Mouse (Mus musculus): ENCODE results near the gene Fam53b. TPM values are rescaled to one million over a fixed set of nuclear protein-coding genes. Genes with fewer than 3 reads are reported as not detected.

The Fam53b gene
- total RNA-seq, 2 experiments from 2014 or later: 71.7 to 73.5 TPM

DNA sequence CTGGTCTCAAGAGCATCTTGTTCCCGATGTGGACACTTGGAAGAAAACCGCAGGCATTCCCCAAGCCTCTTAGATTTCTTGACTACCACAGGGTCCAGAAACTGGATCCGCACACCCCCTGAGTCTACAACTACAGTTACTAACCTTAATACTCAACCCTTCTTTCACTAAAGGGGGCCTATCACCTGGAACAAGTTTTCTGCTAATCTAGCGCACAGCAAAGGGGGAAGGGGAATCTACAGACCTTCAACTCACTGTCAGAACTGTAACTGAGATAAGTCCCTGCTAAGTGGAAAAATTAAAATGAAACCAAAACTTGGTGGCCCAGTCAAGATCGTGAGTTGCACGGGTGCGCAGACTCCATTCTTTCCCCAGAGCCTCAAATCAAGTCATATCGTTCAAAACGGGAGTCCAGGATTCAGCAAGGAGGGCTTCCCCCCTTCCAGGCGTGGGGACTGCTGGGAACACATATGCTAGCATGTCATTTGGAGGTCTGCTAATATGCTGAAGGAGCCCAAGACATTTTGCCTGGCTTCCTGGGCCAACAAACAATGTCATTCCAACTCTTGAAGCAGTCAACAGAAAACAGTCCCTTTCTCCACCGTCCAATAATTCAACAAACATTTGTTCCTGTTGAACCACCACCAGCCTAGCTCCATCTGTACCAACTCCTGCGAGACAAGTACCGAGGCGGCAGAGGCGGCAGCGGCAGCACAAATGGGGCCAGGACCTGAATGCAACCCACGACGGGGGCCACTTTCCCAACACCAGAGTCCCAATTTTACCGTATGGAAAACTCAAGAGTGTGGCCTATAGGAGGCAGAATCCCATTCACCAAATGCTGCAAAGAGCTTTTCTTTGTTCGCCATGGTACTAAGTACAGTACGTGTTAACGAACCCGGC, 1.7 kb downstream of the Fam53b start:
- peak in 1 of 2 experiments; percentile 64 for DNase-seq (ENCODE audit: low spot score in 2 of 2)

DNA sequence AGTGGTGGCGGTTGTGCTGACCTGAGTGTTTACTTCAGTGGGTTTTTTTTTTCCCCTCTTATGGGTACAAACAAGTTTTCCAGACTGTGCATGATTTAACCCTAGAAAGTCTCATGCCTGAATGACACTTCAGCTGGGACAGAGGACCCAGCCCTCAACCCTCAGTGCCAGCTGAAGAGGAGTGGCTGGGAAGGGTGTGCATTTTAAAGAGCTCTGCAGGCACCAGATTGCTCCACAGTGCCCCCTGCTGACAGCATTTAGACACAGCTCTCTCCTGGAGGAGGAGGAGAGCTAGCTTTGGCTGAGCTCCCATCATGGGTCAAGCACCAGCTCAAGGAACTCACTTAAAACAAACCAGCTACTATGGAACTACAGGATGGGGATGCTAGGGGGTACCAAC, 2.8 kb downstream of the Fam53b start:
- DNase-seq (ENCODE audit: low spot score in 2 of 2): peak; percentile 93 to 98

GRCm38 (mm10) chr7:132810368-132810767, 3.3 kb downstream of the Fam53b start:
- peak; percentile 61 to 72 for DNase-seq (ENCODE audit: low spot score in 2 of 2)

DNA sequence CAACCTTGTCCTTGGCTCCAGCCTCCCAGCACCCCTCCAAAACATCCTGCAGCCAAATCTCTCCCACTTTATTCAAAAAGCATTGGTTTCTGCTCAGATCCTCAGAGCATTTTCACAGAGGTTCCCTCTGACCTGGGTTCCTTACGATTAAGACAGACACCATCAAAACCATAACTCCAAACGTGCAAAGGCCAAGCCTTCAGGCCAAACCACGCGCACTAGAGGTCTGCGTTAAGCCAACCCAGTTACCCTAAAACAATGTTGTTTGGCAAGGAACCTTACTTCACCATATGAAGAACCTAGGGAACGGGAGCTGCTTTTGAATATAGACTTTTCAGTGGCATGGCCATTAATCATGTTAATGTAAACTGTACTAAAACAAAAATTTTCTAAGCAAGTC, 4.0 kb downstream of the Fam53b start:
- no peak for DNase-seq (ENCODE audit: low spot score in 2 of 2)

- DNase-seq (ENCODE audit: low spot score in 2 of 2): no peak
Measured at GRCm38 (mm10) chr7:132808841-132809682, 4.6 kb downstream of the Fam53b start.

- no peak for DNase-seq (ENCODE audit: low spot score in 2 of 2)
Measured at GRCm38 (mm10) chr7:132808051-132808796, 5.5 kb downstream of the Fam53b start.

DNA sequence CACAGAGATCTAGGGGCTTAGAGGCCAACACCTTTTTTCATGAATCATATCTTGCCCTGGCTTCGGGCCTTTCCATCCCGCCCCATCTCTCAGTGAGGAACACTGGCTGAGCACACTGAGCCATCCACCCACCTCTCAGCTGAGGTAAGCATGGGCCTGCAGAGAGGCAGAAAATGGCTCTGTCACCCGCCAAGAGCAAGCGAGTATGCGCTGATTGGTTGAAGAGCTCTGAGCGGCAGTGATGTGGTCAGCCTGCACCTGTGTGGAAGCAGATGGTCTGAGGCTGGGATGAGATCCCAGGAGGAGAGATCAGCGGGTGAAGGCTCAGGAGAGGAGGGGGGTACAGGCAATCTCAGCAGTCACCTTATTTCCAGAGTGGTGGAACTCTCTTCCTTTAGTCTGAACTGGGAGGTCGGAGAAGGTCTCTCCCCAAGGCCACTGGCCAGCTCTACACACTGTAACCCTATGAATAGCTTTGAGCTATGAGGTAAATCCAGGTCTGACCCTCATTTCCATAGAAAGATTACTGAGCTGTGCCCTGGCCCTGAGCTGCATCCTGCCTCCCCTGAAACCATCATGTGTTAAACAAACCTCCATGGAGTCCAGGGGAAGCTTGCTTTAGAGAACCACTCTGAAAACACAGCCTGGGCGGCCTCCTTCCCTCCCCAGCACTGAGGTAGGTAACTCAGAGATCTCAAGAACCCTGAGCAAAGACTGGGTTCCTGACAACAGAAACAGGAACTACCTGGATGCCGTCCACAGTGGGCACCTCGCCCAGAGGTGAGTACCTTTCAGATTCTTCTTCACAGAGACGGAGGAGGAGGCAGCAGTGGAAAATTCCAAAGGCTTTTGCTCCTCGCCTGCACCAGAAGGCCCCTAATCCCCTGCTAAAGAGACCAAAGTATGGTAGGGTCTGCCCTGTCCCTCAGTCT, 6.5 kb downstream of the Fam53b start:
- DNase-seq (ENCODE audit: low spot score in 2 of 2): peak; percentile 60 to 72

DNA sequence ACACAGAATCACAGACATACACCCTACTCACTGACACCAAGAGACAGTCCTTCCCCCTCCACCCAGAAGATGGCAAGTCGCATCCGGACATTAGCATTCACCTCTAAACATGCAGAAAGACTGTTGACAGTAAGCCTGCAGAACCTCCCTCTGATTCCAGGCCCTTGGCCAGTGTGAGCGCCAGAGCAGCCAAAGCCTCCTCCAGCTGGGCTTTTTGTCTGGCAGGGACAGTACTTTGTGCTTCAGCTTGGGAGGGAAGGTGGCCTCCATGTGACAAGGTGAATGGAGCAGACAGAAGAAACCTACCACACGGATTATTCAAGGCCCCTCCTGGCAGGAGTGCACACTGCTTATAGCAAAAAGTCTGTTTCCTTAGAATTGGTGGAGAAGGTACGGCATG, 7.4 kb downstream of the Fam53b start:
- no peak for DNase-seq (ENCODE audit: low spot score in 2 of 2)

DNA sequence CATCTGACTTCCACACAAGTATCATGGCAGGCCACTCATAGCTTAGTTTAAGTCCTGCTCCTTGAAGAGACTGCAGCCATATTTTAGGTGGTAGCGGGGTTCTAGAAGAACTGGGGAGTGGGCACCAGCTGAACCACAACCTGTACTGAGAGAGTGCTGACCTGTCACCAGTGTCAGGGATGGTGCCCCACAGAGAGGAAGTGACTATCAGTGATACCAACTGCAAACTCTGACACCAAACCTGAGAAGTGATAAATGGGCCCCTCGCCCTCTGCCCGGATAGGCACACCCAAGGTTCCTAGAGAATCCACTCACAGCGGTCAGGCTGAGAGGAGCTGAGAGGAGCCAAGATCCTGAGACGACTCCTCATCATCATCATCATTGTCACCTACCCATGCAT, 8.7 kb downstream of the Fam53b start:
- no peak for DNase-seq (ENCODE audit: low spot score in 2 of 2)

GRCm38 (mm10) chr7:132804461-132804860, 9.2 kb downstream of the Fam53b start:
- DNase-seq (ENCODE audit: low spot score in 2 of 2): no peak

DNA sequence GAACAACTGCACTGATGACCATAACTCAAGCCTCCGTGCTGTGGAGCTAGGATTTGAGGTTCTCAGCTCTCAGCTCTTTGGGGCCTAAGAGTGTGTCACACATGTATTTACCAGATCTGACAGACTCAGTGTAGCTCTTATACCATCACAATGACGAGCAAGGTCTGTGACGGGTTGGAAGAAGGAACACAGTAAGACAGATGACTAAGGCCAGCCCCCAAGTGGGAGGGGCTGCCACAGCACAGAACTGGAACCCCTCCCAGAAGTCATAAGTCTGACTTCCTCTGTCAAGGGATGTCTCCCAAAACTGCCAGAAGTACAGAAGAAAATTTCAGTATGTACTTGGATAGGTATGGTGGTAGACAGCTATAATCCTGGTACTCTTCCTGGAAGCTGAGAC, 9.7 kb downstream of the Fam53b start:
- no peak for DNase-seq (ENCODE audit: low spot score in 2 of 2)

DNA sequence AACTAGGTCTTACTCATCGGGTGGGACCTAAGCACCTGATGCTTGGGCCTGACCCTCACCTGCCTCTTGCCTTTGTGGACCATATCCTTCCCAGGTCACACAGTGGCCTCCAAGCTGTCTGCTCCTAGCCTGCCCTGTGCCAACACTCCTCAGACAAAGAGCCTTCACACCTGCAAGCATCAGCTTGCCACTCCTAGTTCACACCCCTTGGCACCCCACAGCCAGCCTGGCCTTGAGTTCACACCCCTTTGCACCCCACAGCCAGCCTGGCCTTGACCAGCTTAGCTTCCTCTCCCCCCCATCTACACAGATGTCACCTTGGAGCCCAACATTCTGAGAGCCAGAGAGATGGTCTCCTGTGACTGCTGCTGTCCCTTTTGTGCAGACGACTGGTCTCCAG, 10.3 kb downstream of the Fam53b start:
- no peak for DNase-seq (ENCODE audit: low spot score in 2 of 2)

DNA sequence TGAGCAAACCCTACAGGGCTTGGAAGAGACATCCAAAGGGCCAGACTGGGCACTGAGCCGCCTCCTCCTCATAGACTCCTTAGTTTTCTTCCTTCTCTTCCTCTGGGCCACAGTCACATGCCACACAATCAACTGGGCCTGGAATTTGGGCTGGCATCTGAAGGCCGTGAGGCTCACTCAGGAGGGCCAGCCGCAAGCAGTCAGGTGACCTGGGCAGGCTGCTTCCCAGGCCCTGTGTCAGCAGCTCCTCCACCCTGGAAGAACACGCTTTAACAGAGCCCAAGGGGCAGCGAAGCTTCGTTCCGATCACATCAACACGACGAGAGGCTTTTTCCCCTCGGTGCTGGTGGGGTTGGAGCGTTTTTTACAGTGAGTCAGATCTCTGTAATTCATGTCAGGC, 11.0 kb downstream of the Fam53b start:
- no peak for DNase-seq (ENCODE audit: low spot score in 2 of 2)

DNA sequence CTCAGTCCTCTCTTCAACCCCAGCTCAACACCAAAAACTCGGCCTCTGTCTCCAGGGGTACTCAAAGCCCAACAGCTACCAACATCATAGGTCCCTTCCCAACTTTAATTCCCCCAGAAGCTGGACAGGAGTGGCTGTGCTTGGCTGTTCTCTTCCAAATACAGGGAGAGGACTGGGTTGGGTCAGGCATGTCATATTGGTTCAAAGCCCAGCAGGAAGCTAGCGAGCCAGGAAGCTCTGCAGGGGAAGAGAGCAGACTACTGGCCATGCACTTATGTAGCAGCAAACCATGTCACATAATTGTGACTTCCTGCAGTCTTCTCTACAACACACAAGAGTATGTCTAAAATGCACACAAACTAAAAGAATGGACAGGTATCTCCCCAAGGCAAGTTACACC, 11.6 kb downstream of the Fam53b start:
- no peak for DNase-seq (ENCODE audit: low spot score in 2 of 2)

- no peak for DNase-seq (ENCODE audit: low spot score in 2 of 2)
Measured at GRCm38 (mm10) chr7:132801509-132801908, 12.2 kb downstream of the Fam53b start.

DNA sequence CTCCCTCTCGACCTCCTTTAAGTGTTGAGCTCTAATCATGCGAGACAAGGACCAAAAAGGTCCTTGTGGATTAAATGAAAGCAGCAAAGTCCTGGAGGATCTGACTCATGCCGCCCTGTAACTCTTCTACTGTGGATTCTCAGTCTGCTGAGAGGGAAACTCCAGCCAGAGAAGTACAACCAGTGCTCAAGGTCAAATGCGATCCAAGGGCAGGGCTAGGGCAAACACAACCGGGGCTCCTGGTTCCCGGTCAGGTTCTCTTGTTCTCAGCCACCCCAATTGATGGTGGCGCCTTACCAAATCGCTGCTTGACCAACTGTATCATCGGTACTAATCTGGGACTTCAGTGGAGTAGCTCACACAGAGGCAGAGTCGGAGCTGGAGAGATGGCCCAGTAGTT, 12.8 kb downstream of the Fam53b start:
- DNase-seq (ENCODE audit: low spot score in 2 of 2): no peak

DNA sequence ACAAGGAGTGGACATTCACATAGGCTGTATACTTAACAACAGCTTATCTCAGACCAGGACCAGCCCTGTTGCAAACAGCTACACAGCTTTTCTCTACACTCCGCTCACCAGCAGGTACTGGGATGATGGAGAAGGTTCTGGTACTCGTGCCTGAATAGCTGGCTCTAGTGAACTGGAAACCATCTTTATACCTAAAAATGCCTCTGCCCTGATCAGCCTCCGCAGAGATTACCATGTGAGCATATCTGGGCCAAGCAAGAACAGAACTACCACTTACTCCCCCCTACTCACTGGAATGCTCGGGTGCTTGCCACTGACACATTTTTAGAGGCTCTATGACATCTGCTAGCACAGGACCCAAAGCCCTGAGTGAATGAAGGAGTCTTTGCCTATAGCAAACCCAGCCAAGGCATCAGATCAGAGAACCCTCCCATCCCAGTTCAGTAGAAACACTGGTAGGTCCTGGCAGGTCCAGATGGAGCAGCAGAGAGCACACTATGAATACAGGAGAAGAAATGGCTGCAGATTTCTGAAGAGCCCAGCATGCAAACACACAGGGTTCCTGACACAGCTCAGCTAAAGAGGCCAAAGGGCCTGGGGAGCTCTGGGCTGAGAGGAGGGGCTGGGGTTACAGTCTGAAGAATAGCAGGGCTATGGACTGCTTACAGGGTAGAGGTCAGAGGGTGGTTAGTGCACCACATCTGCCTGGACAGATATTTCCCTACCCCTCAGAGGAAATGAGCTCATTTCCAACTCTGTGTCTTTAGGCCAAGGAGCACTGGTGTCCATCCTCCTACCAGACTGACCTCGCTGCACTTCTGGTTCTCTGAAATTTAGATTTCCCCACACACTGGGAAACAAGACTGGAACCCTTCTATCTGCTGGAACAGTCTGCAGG, 14.3 kb downstream of the Fam53b start:
- no peak for DNase-seq (ENCODE audit: low spot score in 2 of 2)

DNA sequence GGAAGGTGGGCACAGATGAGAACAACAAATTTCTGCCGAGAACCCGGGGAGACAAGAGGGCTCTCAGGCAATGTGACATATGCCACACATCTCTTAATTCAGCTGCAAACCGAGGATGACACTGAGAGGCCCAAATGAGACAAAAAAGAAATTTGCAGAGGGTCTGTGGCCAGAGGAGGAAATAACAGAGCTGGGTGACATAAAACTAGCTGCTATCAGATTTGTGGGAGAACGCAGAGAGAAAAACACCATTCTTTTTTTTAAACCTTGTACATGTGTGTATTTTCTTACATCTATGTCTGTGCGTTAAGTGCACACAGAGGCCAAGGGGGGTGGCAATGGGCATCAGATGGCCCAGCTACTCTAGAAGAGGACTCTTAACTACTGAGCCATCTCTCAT, 18.5 kb downstream of the Fam53b start:
- no peak for DNase-seq (ENCODE audit: low spot score in 2 of 2)

DNA sequence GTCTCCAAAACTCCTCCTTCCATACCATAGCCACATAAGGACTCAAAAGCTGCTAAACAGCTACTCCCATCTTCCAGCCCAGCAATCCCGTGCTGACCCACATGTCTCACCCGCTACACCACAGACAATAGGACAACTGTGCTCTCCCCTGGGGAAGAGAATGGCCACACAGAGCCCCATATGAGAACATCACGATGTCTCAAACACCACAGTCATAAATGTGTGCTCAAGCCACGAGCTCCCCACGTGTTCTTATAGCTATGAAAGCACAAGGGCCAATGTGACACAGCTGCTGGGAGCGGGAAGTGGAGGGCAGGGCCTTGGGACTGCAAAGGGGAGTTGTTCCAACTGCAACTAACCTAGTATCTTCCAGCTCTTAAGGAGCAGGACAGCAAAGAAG, 20.2 kb downstream of the Fam53b start:
- no peak for DNase-seq (ENCODE audit: low spot score in 2 of 2)
